Mouse (Mus musculus) limb, embryonic 11.5 days (tissue): ENCODE results near the gene Col15a1. TPM values are rescaled to one million over a fixed set of nuclear protein-coding genes. Genes with fewer than 3 reads are reported as not detected.

Source experiments
- ATAC-seq: fragments of 200-750 bp; cut with Nextera tagmentation; 2 replicates; pipeline ENCODE4 v1.8.0; 2017; ENCODE audit warnings: low read depth; ENCODE audit not compliant: insufficient number of reproducible peaks, low FRiP score, low TSS enrichment
- DNase-seq: peaks from one replicate; pipeline ENCODE4 v3.0.0-alpha.2; 2015; ENCODE audit warnings: low spot score
- H3K27ac ChIP-seq: fragments of 300-500 bp; sonication (generic); replicated peaks from 2 replicates; pipeline ENCODE4 v1.5.1; 2014; ENCODE audit warnings: low read depth, mild to moderate bottlenecking, low read length
- H3K27me3 ChIP-seq: fragments of 300-500 bp; sonication (generic); 2 replicates; pipeline ENCODE4 v1.6.1; 2014; ENCODE audit warnings: mild to moderate bottlenecking, low read length, mixed read lengths; ENCODE audit not compliant: control insufficient read depth, insufficient read depth
- H3K36me3 ChIP-seq: fragments of 300-500 bp; sonication (generic); 2 replicates; pipeline ENCODE4 v1.6.1; 2014; ENCODE audit warnings: mild to moderate bottlenecking, low read length, moderate library complexity, mixed read lengths; ENCODE audit not compliant: control insufficient read depth, insufficient read depth
- H3K4me1 ChIP-seq: fragments of 300-500 bp; sonication (generic); 2 replicates; pipeline ENCODE4 v1.6.1; 2014; ENCODE audit warnings: low read length, mixed read lengths; ENCODE audit not compliant: control insufficient read depth, insufficient read depth
- H3K4me2 ChIP-seq: fragments of 300-500 bp; sonication (generic); 2 replicates; pipeline ENCODE4 v1.6.1; 2014; ENCODE audit warnings: low read depth, mild to moderate bottlenecking, moderate library complexity; ENCODE audit not compliant: severe bottlenecking
- H3K4me3 ChIP-seq: fragments of 300-500 bp; sonication (generic); 2 replicates; pipeline ENCODE4 v1.5.1; 2014; ENCODE audit warnings: low read depth, low read length
- H3K9ac ChIP-seq: fragments of 300-500 bp; sonication (generic); 2 replicates; pipeline ENCODE4 v1.6.1; 2014; ENCODE audit warnings: mild to moderate bottlenecking, low read length
- H3K9me3 ChIP-seq: fragments of 300-500 bp; sonication (generic); 2 replicates; pipeline ENCODE4 v1.6.1; 2016; ENCODE audit warnings: low read length; ENCODE audit not compliant: control insufficient read depth
- WGBS: fragments of 180-500 bp; shearing (Covaris S2); extraction: QIAGEN DNeasy Blood & Tissue Kit; methylation state at CpG from one replicate; pipeline ENCODE4 v1.1.7; 2014; 5-methylcytosine and 5-hydroxymethylcytosine counted together
- polyA plus RNA-seq: library from polyadenylated mRNA; unstranded; fragments of >200 nt; fragmentation: Nextera tagmentation; extraction: Ambion mirVana; gene quantifications from 2 replicates; pipeline ENCODE4 v1.2.1, GENCODE M21; 2014

Gene Col15a1
- polyA plus RNA-seq, 1 experiment from 2014 or later: 8.6 TPM

GRCm38 (mm10) chr4:47347022-47347421 lies 139.1 kb downstream of the Col15a1 start:
- Histone ChIP-seq H3K9me3 (no peaks in the 10 kb centered on the region), H3K27me3 (no peaks in the 10 kb centered on the region), H3K4me1 (0 out of 2 replicates have a peak, but pooled peaks cover 3% of the 10 kb centered on the region), H3K9ac (no peak overlapping the region), H3K27ac (no peak overlapping the region), H3K36me3 (no peaks in the 10 kb centered on the region), H3K4me3 (no peak overlapping the region), H3K4me2 (no peak overlapping the region)
- DNase-seq: no peak
- 85% methylated on average over 4 of the region's 4 CpGs for WGBS
- no peak for ATAC-seq

- Histone ChIP-seq H3K9me3 (no peaks in the 10 kb centered on the region), H3K27me3 (no peaks in the 10 kb centered on the region), H3K4me3 (no peak overlapping the region), H3K9ac (no peak overlapping the region), H3K4me2 (no peak overlapping the region), H3K36me3 (no peaks in the 10 kb centered on the region), H3K27ac (no peak overlapping the region), H3K4me1 (0 out of 2 replicates have a peak, but pooled peaks cover 4% of the 10 kb centered on the region)
- WGBS: 51% methylated on average over 6 of the region's 6 CpGs
- ATAC-seq: no peak
- no peak for DNase-seq
Observed at GRCm38 (mm10) chr4:47349759-47350158, 141.8 kb downstream of the Col15a1 start.

GRCm38 (mm10) chr4:47351386-47352049 lies 143.6 kb downstream of the Col15a1 start:
- ATAC-seq: no peak
- Histone ChIP-seq H3K4me1 (peaks cover 9% of the 10 kb centered on the region; the same call in 1 of the 2 replicates), H3K36me3 (no peaks in the 10 kb centered on the region), H3K4me2 (peak overlapping the region; percentile 68), H3K27ac (no peak overlapping the region), H3K9me3 (no peaks in the 10 kb centered on the region), H3K4me3 (0 out of 2 replicates have a peak overlapping the region, but pooled peaks have one; percentile 96), H3K9ac (no peak overlapping the region), H3K27me3 (no peaks in the 10 kb centered on the region)
- WGBS: 15% methylated on average over 9 of the region's 9 CpGs
- DNase-seq: peak; percentile 75

- H3K4me2 ChIP-seq: peak overlapping the region; percentile 68
- WGBS: under 1% methylated on average over 32 of the region's 32 CpGs
- H3K36me3 ChIP-seq: no peaks in the 10 kb centered on the region
- peak overlapping the region; percentile 70 for H3K27ac ChIP-seq
- no peaks in the 10 kb centered on the region for H3K27me3 ChIP-seq
- H3K4me1 ChIP-seq: peaks cover 9% of the 10 kb centered on the region; the same call in 1 of the 2 replicates
- H3K9me3 ChIP-seq: no peaks in the 10 kb centered on the region
- H3K4me3 ChIP-seq: peak overlapping the region; percentile 96
- ATAC-seq: peak; percentile 20; the same call in 1 of the 2 replicates
- peak; percentile 76 for DNase-seq
- H3K9ac ChIP-seq: peak overlapping the region; percentile 46
Observed at GRCm38 (mm10) chr4:47352061-47352661, 144.2 kb downstream of the Col15a1 start.

GRCm38 (mm10) chr4:47352803-47353388 lies 144.9 kb downstream of the Col15a1 start, which contains the start of gene Tgfbr1:
Gene Tgfbr1, plus strand, starts transcription at chr4:47353222.
- Histone ChIP-seq H3K27me3 (no peaks in the 10 kb centered on the region), H3K9ac (peak within 1 kb of the TSS; percentile 93), H3K4me1 (peaks cover 9% of the 10 kb centered on the region; the same call in 1 of the 2 replicates), H3K27ac (peak within 1 kb of the TSS; percentile 89), H3K4me3 (peak within 1 kb of the TSS; percentile 96), H3K36me3 (no peaks in the 10 kb centered on the region), H3K9me3 (no peaks in the 10 kb centered on the region), H3K4me2 (peak within 1 kb of the TSS; percentile 68)
- DNase-seq (peak; percentile 99), ATAC-seq (peak; percentile 97)
- WGBS: under 1% methylated on average over 59 of the region's 65 CpGs

- Histone ChIP-seq H3K9me3 (no peaks in the 10 kb centered on the region), H3K27me3 (no peaks in the 10 kb centered on the region), H3K4me2 (peak overlapping the region; percentile 60), H3K36me3 (no peaks in the 10 kb centered on the region), H3K9ac (peak overlapping the region; percentile 93), H3K27ac (peak overlapping the region; percentile 89), H3K4me3 (peak overlapping the region; percentile 96), H3K4me1 (peaks cover 9% of the 10 kb centered on the region; the same call in 1 of the 2 replicates)
- DNase-seq: peak; percentile 72
- WGBS: under 1% methylated on average over 57 of the region's 73 CpGs
- peak; percentile 75 for ATAC-seq
Observed at GRCm38 (mm10) chr4:47353416-47354111, 145.6 kb downstream of the Col15a1 start.

GRCm38 (mm10) chr4:47354304-47354703 lies 146.3 kb downstream of the Col15a1 start:
- Histone ChIP-seq H3K9me3 (no peaks in the 10 kb centered on the region), H3K27me3 (no peaks in the 10 kb centered on the region), H3K36me3 (no peaks in the 10 kb centered on the region), H3K4me1 (peaks cover 9% of the 10 kb centered on the region; the same call in 1 of the 2 replicates), H3K27ac (no peak overlapping the region), H3K4me2 (peak overlapping the region; percentile 60), H3K4me3 (peak overlapping the region; percentile 96), H3K9ac (no peak overlapping the region; the same call in 1 of the 2 replicates)
- no peak for DNase-seq
- no peak for ATAC-seq
- WGBS: 42% methylated on average over 3 of the region's 3 CpGs

- Histone ChIP-seq H3K9me3 (no peaks in the 10 kb centered on the region), H3K4me3 (no peak overlapping the region), H3K36me3 (no peaks in the 10 kb centered on the region), H3K4me1 (no peaks in the 10 kb centered on the region; the same call in 1 of the 2 replicates), H3K27me3 (no peaks in the 10 kb centered on the region), H3K9ac (no peak overlapping the region), H3K4me2 (no peak overlapping the region), H3K27ac (no peak overlapping the region)
- WGBS: 96% methylated on average over 2 of the region's 2 CpGs
- ATAC-seq (no peak), DNase-seq (no peak)
Observed at GRCm38 (mm10) chr4:47362662-47363061, 154.7 kb downstream of the Col15a1 start.
